Mouse (Mus musculus): ENCODE results near the gene Olfr222.
"Not testable (repeated sequence)": the region's sequence is repeated elsewhere in the genome, so short reads cannot be mapped to it uniquely, and the experiment has no call there.

Olfr222 gene

DNA sequence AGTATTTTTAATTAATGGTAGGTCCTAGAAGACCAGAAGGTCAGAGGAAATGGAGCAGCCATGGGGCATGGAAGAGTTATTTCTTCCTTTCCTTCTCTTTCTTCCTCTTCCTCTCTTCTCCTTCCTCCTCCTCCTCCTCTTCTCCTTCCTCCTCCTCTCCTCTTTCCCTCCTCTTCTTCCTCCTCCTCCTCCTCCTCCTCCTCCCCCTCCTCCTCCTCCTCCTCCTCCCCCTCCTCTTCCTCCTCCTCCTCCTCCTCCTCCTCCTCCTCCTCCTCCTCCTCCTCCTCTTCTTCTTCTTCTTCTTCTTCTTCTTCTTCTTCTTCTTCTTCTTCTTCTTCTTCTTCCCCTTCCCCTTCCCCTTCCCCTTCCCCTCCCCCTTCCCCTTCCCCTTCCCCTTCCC lies at the start of gene Olfr222:
TSS of gene Olfr222 (minus strand) at position 101 of the 400 bp plus-strand sequence.
- not testable (repeated sequence) for DNase-seq (ENCODE audit: low spot score)

DNA sequence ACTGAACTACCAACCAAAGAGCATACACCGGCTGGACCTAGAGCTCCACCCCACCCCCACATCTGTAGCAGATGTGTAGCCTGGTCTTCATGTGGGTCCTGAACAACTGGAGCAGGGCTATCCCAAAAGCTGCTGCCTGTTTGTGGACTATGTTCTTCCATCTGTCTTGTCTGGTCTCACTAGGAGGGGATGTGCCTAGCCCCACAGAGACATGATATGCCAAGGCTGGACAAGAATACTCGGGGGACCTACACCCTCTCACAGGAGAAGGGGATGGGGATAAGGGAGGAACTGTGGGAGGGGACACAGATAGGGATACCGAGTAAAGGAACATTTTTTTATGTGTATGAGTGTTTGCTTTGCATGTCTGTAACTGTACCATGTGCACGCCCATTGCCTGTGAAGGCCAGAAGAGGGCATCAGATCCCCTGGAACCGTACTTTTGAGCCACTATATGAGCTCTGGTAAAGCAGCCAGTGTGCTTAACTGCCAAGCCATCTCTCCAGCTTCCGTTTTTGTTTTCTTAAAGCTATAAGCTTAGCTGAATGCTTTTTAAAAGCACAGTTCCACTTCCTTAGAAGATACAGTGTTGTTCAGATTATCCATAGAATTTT lies 48.1 kb upstream of the Olfr222 start:
- DNase-seq (ENCODE audit: low spot score), result peak; percentile 38

DNA sequence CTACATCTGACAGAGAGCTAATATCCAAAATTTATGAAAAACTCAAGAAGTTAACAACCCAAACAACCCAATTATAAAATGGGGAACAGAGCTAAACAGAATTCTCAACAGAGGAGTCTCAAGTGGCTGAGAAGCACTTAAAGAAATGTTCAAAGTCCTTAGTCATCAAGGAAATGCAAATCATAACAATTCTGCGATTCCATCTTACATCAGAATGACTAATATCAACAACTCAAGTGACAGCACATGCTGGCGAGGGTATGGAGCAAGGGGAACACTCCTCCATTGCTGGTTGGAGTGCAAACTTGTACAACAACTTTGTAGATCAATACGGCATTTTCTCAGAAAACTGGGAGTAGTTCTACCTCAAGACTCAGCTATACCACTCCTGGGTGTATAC lies 46.2 kb upstream of the Olfr222 start:
- no peak for DNase-seq (ENCODE audit: low spot score)

DNA sequence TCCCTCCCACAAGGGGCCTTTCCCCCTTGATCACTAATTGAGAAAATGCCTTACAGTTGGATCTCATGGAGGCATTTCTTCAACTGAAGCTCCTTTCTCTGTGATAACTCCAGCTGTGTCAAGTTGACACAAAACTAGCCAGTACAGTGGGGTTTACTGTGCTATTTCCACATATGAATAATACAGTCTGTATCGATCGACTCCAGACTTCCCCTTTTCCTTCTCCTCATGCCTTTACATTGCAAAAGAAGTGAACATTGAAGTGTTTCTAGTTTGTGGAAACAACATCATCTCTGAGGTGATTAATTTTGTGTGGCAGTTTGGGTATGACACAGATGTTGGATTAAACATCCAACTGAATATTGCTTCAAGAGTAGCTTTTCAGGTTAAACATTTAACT lies 41.0 kb upstream of the Olfr222 start:
- DNase-seq (ENCODE audit: low spot score), result not testable (repeated sequence)

DNA sequence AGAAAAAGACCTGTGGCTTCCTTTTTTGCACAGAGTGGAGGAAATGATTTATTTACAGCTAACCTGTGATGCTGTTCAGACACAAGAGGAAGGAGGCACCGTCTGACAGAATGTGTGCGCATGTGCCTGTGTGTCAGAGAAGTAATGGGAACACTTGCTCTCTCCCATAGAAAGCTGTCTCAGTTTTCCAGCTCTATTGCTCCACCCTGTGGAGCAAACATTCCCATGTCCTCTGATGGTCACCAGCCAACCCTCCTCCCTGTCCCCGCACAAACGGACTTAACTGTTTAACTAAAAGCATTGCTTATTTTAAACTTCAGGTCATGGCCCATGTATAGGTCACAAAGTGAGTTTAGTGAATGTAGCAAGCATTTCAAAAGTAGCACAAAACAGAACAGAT lies 38.1 kb upstream of the Olfr222 start:
- no peak for DNase-seq (ENCODE audit: low spot score)

DNA sequence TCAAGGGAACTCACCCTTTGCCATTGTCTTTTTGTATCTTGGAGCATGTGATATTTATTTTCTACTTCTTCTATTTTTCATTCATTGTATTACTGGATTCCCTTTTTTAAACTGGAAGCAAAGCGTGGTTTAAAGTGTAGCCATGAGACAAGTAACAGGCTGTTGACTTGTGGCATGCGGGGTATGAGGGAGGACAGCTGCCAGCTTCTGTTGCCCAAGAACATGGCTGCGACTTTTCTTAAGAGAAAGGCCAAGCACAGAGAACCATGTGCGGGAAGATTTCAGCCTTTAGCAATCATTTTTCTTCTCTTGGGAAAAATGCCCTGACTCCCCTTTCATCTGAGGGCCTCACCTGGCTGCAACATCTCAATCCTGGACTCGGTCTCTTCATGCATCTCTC lies 35.6 kb upstream of the Olfr222 start:
- DNase-seq (ENCODE audit: low spot score), result no peak

DNA sequence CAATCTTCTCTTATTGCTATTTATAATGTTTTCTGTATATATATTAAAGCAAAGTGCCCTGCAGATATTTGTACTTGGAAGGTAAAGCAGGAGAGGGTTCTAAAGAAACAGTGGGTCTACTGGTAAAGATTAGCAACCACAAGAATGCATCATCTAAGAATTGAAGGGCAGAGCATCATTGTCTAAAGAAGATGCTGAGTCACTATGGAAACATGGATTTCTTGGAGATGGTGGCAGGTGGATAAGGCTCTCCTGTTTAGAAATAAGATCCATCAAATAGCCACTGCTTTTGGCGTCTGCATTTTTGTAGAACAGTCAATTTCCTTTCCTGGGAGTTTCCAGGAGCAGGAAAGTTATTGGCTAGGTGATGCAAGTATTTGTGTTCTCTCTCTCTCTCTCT lies 26.3 kb upstream of the Olfr222 start:
- DNase-seq (ENCODE audit: low spot score), result no peak

DNA sequence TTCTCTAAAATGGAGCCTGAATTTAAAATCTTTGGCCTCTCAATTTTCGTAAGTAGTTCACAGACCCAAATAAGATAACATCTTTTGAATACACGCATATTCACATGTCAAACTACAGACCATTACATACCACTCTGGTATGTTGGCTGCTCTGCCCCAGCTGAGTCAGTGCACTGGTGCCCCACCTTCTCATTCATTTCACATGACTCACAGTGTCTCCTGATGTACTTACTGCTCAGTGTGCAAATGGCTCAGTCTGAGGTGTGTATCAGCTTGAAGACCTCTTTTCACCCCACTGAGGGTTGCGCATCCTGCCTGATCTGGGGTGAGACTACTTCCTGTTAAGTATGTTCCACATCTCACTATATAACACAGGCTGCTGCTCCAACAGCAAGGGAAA lies 24.8 kb upstream of the Olfr222 start:
- no peak for DNase-seq (ENCODE audit: low spot score)

DNA sequence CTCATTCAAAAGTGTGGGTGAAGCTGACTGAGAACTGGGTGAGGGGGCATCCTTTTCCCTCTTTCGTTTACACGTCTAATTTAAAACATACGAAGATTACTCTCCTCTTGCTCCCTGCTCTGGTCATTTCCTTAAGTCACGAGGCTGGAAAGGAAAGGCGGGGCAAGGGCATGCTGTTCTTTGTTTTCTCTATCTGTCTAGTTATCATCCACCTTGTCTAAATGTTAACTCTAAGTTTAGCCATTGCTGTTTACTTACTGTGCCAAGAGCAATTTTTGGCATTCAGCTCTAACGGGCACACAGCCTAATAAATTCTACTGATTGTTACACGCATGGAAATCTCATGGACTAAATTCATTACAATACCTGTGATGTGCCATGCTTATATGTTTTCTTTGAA lies 23.2 kb upstream of the Olfr222 start:
- no peak for DNase-seq (ENCODE audit: low spot score)

DNA sequence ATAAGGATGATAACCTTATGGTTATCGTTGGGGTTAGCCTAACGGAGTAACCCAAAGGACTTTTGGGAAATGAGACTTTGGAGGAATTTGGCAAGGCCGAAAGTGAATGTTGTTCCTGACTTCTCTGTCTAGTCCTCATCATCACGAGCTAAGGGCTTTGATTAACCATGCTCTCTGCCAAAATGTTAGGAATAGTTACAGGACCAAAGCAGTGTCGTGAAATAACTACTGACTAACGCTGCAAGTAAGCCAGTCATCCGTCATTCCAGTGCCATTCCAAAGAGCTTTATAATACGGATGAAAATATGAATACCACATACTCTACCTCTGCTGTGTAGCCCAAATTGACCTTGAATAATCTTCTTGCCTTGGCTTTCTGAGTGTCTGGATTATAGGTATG lies 20.9 kb upstream of the Olfr222 start:
- no peak for DNase-seq (ENCODE audit: low spot score)

DNA sequence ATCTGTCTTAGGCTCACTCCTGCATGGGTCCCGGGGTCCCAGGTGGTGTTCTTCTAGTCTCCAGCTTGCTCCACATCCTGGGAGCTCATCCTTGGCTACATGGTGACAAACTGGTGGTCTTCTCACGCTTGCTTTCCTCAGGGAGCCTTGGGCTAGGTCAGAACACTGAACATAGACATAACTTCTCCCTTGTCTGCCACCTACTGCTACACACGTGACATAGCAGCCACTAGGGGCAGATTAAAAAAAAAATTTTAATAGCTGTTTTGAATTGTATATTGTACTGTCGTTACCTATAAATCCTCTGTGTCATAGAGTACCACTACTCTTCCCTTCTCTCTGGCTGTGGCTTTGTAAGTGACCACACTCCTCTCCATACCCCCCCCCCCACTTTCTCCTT lies 20.1 kb upstream of the Olfr222 start:
- DNase-seq (ENCODE audit: low spot score), result no peak

DNA sequence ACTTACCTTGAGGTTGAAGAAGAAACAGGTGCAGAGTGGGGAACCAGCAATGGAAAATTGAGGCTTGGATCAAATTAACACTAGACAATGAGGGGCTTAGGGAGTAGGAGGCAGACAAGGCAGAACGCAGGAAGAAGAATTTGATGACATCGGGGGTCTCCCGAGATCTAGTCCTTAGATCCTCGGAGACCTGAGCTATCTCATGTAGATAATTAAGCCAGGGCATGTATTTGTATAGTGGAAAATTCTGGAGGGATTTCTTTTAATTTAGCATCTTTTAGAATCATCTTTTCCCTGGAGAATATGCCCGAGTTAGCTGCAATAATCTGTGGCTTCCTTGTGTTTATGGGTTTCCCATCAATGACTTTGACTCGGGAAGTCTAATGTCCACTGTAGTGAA lies 17.2 kb upstream of the Olfr222 start, which contains the start of gene Olfr223:
TSS of gene Olfr223 (minus strand) at position 101 of the 400 bp plus-strand sequence.
- no peak for DNase-seq (ENCODE audit: low spot score)

DNA sequence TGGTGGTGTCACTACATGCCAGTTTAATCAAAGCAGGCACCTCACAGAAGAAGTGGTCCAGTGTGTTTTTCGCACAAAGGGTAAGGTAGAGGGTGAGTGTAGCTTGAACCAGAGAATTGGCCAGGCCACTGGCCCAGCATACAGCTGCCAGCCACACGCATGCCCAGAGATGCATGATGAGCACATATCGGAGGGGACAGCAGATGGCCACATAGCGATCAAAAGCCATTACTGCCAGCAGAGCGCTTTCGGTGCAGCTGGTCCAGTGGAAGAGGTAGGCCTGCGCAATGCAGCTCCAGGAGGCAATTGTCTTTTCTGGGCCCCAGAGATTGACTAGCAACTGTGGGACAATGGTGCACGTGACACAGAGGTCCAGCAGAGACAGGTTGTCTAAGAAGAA lies 13.5 kb upstream of the Olfr222 start:
- DNase-seq (ENCODE audit: low spot score), result no peak

DNA sequence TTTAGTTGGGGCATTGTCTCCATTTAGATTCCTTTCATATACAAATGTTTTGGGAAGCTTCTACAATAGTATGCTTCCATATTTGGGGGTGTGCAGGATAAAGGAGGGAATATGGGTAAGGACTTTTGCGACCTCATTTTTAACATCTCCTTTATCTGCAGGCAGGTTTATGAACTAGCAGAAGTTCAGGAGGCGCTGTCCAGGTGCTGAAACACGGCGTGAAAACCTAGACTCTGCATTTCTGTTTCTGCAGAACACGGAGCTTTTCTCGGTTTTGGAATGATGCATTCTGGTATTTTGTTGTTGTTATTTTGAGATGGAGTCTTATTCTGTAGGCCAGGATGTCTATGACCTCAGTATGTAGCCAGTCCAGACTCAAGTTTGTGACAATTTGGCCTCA lies 8.5 kb upstream of the Olfr222 start:
- DNase-seq (ENCODE audit: low spot score), result no peak

DNA sequence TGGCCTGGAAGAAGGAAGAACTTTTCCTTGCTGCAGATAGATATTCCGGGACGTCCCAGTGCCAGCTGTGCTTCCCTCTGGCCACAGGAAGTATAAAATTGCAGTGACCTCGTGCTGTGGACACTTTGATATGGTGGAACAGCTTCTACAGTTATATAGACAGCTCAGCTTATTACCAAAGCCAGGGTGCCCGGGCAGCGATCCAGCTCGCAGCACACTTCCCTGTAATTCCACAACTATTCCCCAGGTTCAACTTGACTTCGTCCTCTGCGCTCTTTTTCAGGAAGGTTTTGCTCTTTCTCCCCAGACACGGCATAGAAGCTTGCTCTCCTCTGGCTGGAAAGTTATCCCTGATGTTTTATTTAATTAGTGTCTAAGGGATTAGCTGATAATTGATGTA lies 309 bp downstream of the Olfr222 start:
- no peak for DNase-seq (ENCODE audit: low spot score)

DNA sequence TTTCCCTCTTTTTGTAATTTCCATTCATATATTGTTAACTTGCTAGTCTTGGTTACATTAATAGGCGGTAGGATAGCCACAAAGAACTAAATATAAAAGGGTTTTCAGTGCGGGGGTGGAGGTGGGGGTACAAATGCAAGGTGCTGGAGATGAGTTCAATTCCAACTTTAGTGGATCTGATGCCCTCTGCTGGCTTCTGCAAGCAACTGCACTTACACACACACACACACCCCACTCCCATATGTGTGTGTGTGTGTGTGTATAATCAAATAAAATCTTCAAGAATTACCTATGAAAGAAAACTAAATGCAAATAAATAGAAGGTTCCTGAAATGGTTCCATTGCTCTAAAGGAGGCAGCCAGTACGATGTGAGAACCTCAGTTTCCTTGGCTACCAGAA lies 6.7 kb downstream of the Olfr222 start:
- no peak for DNase-seq (ENCODE audit: low spot score)

DNA sequence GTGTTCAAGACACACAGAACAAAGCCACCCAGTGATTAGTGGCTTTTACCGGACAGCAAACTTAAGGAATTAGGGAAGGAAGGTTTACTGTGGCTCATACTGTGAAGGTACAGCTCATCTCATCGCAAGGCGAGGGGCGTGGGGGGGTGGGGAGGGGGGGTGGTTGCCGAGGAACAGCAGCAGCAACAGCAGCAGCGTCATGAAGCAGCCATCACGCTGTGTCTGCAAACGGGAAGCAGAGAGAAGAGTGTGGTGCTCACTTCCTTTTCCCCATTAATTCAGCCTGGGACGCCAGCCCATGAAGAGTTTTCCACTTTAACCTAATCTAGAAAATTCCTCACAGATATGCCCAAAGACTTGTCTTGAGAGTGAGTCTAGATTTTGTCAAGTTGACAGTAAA lies 13.2 kb downstream of the Olfr222 start:
- DNase-seq (ENCODE audit: low spot score), result no peak

DNA sequence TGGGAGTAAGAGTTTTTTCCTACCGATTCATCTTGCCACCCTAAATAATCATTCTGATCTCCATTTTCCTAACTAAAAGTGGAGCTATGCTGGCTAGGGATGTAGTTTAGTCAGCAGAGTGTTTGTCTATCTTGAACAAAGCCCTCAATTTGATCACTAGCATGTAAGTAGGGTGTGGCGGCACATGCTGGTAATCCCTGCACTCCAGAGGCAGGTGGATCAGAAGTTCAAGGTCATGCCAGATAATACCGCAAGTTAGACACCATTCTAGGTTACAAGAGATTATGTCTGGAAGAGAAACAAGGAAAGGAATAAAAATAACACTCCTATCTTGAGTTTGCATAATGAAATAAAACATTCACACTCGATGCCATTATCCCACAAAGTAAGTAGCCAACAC lies 13.7 kb downstream of the Olfr222 start:
- no peak for DNase-seq (ENCODE audit: low spot score)

DNA sequence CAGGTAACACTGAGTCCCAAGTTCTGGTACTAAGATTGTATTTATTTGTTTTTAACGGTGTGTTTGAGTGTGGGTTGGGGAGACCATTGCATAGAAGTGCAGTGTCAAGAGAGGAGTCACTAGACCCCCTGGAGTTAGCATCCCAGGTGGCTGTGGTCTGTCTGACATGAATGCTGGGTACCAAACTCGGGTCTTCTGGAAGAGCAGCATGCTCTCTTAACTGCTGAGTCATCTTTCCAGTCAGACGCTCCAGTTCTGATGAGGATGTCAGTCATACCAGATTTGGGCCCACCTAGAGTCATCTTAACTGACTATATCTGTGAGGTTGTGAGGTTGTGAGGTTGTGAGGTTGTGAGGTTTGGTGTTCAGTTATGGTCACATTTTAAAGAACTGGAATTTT lies 15.1 kb downstream of the Olfr222 start:
- DNase-seq (ENCODE audit: low spot score), result no peak

DNA sequence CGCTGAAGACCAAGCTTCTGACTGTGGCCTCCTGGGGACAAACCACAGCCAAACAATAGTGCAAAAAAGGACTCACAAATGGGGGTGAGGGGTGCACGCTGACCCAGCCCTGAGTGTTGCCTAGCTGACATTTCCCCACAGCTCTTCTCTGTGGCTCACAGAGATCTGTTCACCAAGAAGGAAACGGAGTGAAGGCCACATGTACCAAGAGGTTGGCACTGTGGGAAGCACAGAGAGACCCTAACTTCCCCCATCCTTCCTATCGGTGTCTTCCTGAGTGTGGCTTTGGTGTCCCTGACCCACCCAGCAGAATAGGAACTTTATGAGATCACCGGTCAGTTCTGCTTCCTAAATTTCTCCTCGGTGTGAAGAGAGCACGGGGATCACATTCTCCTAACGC lies 21.5 kb downstream of the Olfr222 start:
- DNase-seq (ENCODE audit: low spot score), result no peak

DNA sequence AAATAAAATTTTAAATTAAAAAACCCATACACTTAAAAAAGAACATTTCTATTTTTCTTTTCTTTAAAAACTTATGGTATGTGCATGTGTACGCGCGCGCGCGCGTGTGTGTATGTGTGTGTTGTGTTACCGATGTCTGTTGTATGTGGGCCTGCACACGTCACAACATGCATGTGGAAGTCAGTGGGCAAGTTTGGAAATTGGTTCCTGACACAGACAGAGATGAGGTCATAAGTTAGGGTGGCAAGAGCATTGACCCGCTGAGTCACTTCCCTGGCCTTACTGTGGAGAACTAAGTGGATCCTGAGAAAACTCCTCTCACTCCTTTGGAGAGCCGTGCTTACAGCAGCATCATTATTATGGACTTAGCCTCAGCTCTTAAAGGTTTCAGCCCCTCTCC lies 21.9 kb downstream of the Olfr222 start:
- DNase-seq (ENCODE audit: low spot score), result no peak

DNA sequence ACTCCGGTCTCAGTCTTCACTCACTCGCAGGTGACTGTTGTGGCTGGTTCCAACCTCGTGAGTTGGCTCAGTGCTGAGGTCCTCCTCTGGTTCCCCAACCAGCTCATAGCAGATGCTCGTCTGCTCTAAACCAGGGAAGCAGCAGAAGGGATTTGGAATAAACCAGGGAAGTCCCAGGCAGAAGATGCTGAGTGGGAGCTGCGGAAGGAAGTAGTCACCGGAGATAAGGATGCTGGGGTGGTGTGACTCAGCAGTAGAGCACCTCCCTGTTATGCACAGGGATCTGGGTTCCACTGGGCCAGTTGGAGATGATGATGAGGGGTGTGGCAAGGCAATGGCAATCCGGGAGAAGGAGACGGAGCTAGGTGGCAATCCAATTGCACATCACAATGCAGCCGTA lies 32.0 kb downstream of the Olfr222 start:
- DNase-seq (ENCODE audit: low spot score), result no peak

DNA sequence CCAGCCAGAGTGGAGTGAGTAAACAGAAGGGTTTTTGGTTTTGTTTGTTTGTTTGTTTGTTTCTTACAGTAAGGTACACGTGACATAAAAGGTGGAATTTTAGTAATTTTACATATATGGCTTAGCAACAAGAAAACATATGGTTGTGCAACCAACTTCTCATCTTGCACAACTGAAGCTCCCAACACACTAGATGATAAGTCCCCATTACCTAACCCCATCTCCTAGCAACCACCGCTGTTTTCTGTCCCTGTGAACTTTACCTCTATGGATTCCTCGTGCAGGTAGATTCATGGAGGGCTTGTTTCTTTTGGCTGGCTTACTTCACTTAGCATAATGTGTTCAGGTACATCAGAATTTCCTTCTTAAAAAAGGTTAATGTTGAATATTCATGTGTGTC lies 32.7 kb downstream of the Olfr222 start:
- DNase-seq (ENCODE audit: low spot score), result no peak

DNA sequence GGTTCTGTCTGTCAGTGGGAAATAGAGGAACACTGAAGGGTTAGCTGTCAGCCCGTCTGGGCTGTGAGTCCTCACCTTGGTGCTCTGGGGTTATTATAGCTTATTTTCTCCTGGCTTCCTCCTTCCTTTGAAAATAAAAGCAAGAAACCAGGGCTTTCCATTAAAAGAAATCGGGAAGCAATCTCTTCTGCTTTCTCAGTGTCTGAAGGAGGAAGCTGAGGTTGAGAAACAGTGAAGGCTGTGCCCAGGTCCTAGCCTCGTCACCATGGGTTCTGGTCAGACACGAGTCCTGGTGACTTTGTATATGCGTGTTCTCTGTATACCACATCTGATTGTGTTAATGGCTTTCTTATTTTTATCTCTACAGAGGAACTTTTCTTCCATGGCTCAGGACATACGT lies 33.6 kb downstream of the Olfr222 start:
- no peak for DNase-seq (ENCODE audit: low spot score)

DNA sequence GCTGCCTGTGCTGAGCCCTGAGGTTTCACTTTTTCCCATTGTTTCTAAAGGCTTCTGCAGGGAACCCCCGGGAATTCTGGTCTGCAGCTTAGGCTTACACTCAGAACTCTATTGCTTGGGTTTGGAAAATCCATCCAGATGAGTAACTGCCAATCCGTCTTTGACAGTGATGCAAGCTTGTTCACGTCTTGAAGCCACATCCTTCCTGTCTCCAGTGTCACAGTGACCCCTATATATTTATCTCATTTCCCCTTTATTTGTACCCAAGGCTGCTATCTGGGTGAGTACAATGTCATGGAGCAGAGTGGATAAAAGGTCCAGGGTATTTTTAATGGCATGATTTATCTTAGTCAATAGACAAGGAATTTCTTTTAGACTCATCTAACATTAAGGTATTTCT lies 34.7 kb downstream of the Olfr222 start, which contains the start of gene Nlrp3:
TSS of gene Nlrp3 (plus strand) at position 245 of the 400 bp plus-strand sequence.
- DNase-seq (ENCODE audit: low spot score), result no peak
